Mouse (Mus musculus): ENCODE measurements around the gene Prkar1b.

- TF ChIP-seq GATA1 (IDR thresholded peaks at IDR 0.05; ENCODE audit: low read length) (no peak), TAL1 (IDR thresholded peaks at IDR 0.05; ENCODE audit: low read length) (no peak)
Observed at GRCm38 (mm10) chr5:139035171-139035570, 114.6 kb downstream of the Prkar1b start.
